Mouse (Mus musculus): ENCODE results near the gene Abcf2. TPM values are rescaled to one million over a fixed set of nuclear protein-coding genes. Genes with fewer than 3 reads are reported as not detected.

Gene Abcf2
- total and polyA plus RNA-seq, 3 experiments, result 244 to 257 TPM; not detected in 1

- peak overlapping the region; percentile 32 for H3K27ac ChIP-seq (ENCODE audit: control insufficient read depth, low read depth, low read length)
- H3K79me2 ChIP-seq (ENCODE audit: control insufficient read depth, insufficient read depth, low read length, poor library complexity), result peaks cover 30% of the 10 kb centered on the region
Observed at GRCm38 (mm10) chr5:24576801-24577182, 475 bp downstream of the Abcf2 start.

GRCm38 (mm10) chr5:24575948-24576347 is 1.3 kb downstream of the Abcf2 start:
- Histone ChIP-seq H3K79me2 (ENCODE audit: control insufficient read depth, insufficient read depth, low read length, poor library complexity) (peaks cover 31% of the 10 kb centered on the region), H3K9ac (ENCODE audit: control insufficient read depth, low read depth, low read length, poor library complexity, severe bottlenecking) (peak overlapping the region; percentile 91), H3K4me1 (ENCODE audit: control insufficient read depth in 1 of 2, insufficient read depth in 2 of 2, low read length in 2 of 2) (peaks cover 12 to 16% of the 10 kb centered on the region in 2 experiments), H3K9me3 (replicated peaks; ENCODE audit: insufficient read depth, low read length) (no peaks in the 10 kb centered on the region), H3K27me3 (ENCODE audit: control insufficient read depth in 1 of 2, insufficient read depth in 2 of 2, low read length in 2 of 2) (no peaks in the 10 kb centered on the region), H3K27ac (ENCODE audit: control insufficient read depth, low read depth, low read length) (peak overlapping the region; percentile 32), H3K36me3 (ENCODE audit: control insufficient read depth in 1 of 2, insufficient read depth in 2 of 2, low read length in 2 of 2) (peaks cover 19 to 24% of the 10 kb centered on the region in 2 experiments), H3K4me3 (ENCODE audit: control insufficient read depth in 1 of 2, insufficient read depth in 1 of 2, low read depth in 2 of 2, low read length in 2 of 2) (peak overlapping the region; percentile 66 to 67)
- TF ChIP-seq SIN3A (IDR thresholded peaks at IDR 0.05; ENCODE audit: low read length) (no peak; the same call in none of the 2 replicates), BHLHE40 (IDR thresholded peaks at IDR 0.05; ENCODE audit: borderline replicate concordance, low read depth, low read length) (no peak), ZNF384 (IDR thresholded peaks at IDR 0.05; ENCODE audit: low read depth, low read length) (no peak), MAX (IDR thresholded peaks at IDR 0.05; ENCODE audit: low read length) (no peak), POLR2AphosphoS2 (IDR thresholded peaks at IDR 0.05; ENCODE audit: low read length) (no peak), MYC (IDR thresholded peaks at IDR 0.05; ENCODE audit: low read depth, low read length) (no peak), CHD1 (IDR thresholded peaks at IDR 0.05; ENCODE audit: low read depth, low read length) (no peak), HCFC1 (IDR thresholded peaks at IDR 0.05; ENCODE audit: low read depth, low read length) (no peak), UBTF (IDR thresholded peaks at IDR 0.05; ENCODE audit: borderline replicate concordance, insufficient read depth, low read depth, low read length) (no peak), TBP (IDR thresholded peaks at IDR 0.05; ENCODE audit: low read depth, low read length) (no peak), CHD2 (IDR thresholded peaks at IDR 0.05; ENCODE audit: low read length) (no peak), ZKSCAN1 (IDR thresholded peaks at IDR 0.05; ENCODE audit: low read depth, low read length) (no peak), ETS1 (IDR thresholded peaks at IDR 0.05; ENCODE audit: low read depth, low read length) (peak; percentile 62), EP300 (IDR thresholded peaks at IDR 0.05; ENCODE audit: low read depth in 1 of 2, low read length in 2 of 2) (peak; percentile 49 to 66), MXI1 (IDR thresholded peaks at IDR 0.05; ENCODE audit: low read depth, low read length) (no peak), E2F4 (IDR thresholded peaks at IDR 0.05; ENCODE audit: borderline replicate concordance, low read depth, low read length) (no peak), ELF1 (IDR thresholded peaks at IDR 0.05; ENCODE audit: low read depth, low read length) (no peak), TCF12 (IDR thresholded peaks at IDR 0.05; ENCODE audit: low read depth, low read length) (peak; percentile 78), GATA1 (IDR thresholded peaks at IDR 0.05; ENCODE audit: low read depth, low read length) (peak; percentile 67), KAT2A (conservative IDR thresholded peaks at IDR 0.05; ENCODE audit: low read depth, low read length) (no peak), MYB (IDR thresholded peaks at IDR 0.05; ENCODE audit: low read depth, low read length) (no peak), MEF2A (IDR thresholded peaks at IDR 0.05; ENCODE audit: extremely low read depth, insufficient replicate concordance, low read depth, low read length, poor library complexity, severe bottlenecking) (no peak), TAL1 (IDR thresholded peaks at IDR 0.05; ENCODE audit: low read length) (peak; percentile 88), USF2 (IDR thresholded peaks at IDR 0.05; ENCODE audit: borderline replicate concordance in 1 of 2, insufficient read depth in 1 of 2, low read depth in 1 of 2, low read length in 2 of 2) (no peak), JUND (IDR thresholded peaks at IDR 0.05; ENCODE audit: low read depth, low read length) (no peak)
- DNase-seq (ENCODE audit: low read depth, low spot score), result peak; percentile 75

More at GRCm38 (mm10) chr5:24576801-24577182, 475 bp downstream of the Abcf2 start:
- peaks cover 15 to 19% of the 10 kb centered on the region in 2 experiments for H3K36me3 ChIP-seq (ENCODE audit: control insufficient read depth in 1 of 2, insufficient read depth in 2 of 2, low read length in 2 of 2)
- DNase-seq (ENCODE audit: low read depth, low spot score), result no peak
- peaks cover 12 to 16% of the 10 kb centered on the region in 2 experiments for H3K4me1 ChIP-seq (ENCODE audit: control insufficient read depth in 1 of 2, insufficient read depth in 2 of 2, low read length in 2 of 2)
- no peak for TF ChIP-seq TCF12 (IDR thresholded peaks at IDR 0.05; ENCODE audit: low read depth, low read length)
- 0 out of 2 replicates have a peak, but pooled peaks have one; percentile 71 for TF ChIP-seq CHD1 (IDR thresholded peaks at IDR 0.05; ENCODE audit: low read depth, low read length)
- TF ChIP-seq MAFK (IDR thresholded peaks at IDR 0.05; ENCODE audit: borderline replicate concordance, low read depth, low read length), result no peak
- no peak for TF ChIP-seq HCFC1 (IDR thresholded peaks at IDR 0.05; ENCODE audit: low read depth, low read length)
- TF ChIP-seq ZNF384 (IDR thresholded peaks at IDR 0.05; ENCODE audit: low read depth, low read length), result no peak
- no peak for TF ChIP-seq E2F4 (IDR thresholded peaks at IDR 0.05; ENCODE audit: borderline replicate concordance, low read depth, low read length)
- no peak for TF ChIP-seq USF1 (IDR thresholded peaks at IDR 0.05; ENCODE audit: low read depth, low read length)
- no peak for TF ChIP-seq GATA1 (IDR thresholded peaks at IDR 0.05; ENCODE audit: low read depth, low read length)
- no peak for TF ChIP-seq GABPA (IDR thresholded peaks at IDR 0.05; ENCODE audit: low read depth, low read length)
- no peak for TF ChIP-seq TAL1 (IDR thresholded peaks at IDR 0.05; ENCODE audit: low read length)
- TF ChIP-seq JUND (IDR thresholded peaks at IDR 0.05; ENCODE audit: low read depth, low read length), result no peak
- TF ChIP-seq UBTF (IDR thresholded peaks at IDR 0.05; ENCODE audit: borderline replicate concordance, insufficient read depth, low read depth, low read length), result no peak
- no peak for TF ChIP-seq RAD21 (IDR thresholded peaks at IDR 0.05; ENCODE audit: low read depth, low read length)
- no peak for TF ChIP-seq ZKSCAN1 (IDR thresholded peaks at IDR 0.05; ENCODE audit: low read depth, low read length)
- 0 out of 2 replicates have a peak, but pooled peaks have one; percentile 9 for TF ChIP-seq ZC3H11A (IDR thresholded peaks at IDR 0.05; ENCODE audit: low read depth, low read length)
- 0 out of 4 replicates have a peak, but pooled peaks of 1 of the 2 experiments have one; percentile 17 for TF ChIP-seq EP300 (IDR thresholded peaks at IDR 0.05; ENCODE audit: low read depth in 1 of 2, low read length in 2 of 2)
- peak overlapping the region; percentile 91 for H3K9ac ChIP-seq (ENCODE audit: control insufficient read depth, low read depth, low read length, poor library complexity, severe bottlenecking)
- H3K4me3 ChIP-seq (ENCODE audit: control insufficient read depth in 1 of 2, insufficient read depth in 1 of 2, low read depth in 2 of 2, low read length in 2 of 2), result peak overlapping the region; percentile 66 to 67
- H3K9me3 ChIP-seq (replicated peaks; ENCODE audit: insufficient read depth, low read length), result no peaks in the 10 kb centered on the region
- H3K27me3 ChIP-seq (ENCODE audit: control insufficient read depth in 1 of 2, insufficient read depth in 2 of 2, low read length in 2 of 2), result no peaks in the 10 kb centered on the region

All from MEL (cell line).